Mouse (Mus musculus) embryonic facial prominence, embryonic 15.5 days (tissue): Measurements from ENCODE around the gene Dguok. TPM values are rescaled to one million over a fixed set of nuclear protein-coding genes. Genes with fewer than 3 reads are reported as not detected.
A peak's percentile ranks its signal among the peaks of the same experiment; 100 is the strongest.

Experiments
- ATAC-seq: fragments of 200-750 bp; cut with Nextera tagmentation; 2 replicates; pipeline ENCODE4 v1.8.0; 2017; ENCODE audit warnings: low read depth, moderate TSS enrichment; ENCODE audit not compliant: insufficient number of reproducible peaks, low FRiP score, low TSS enrichment
- H3K27ac ChIP-seq: fragments of 300-500 bp; sonication (generic); replicated peaks from 2 replicates; pipeline ENCODE4 v1.5.1; 2015; ENCODE audit warnings: mild to moderate bottlenecking, inconsistent platforms
- H3K27me3 ChIP-seq: fragments of 300-500 bp; sonication (generic); 2 replicates; pipeline ENCODE4 v1.6.1; 2015; ENCODE audit warnings: inconsistent platforms
- H3K36me3 ChIP-seq: fragments of 300-500 bp; sonication (generic); 2 replicates; pipeline ENCODE4 v1.6.1; 2015; ENCODE audit warnings: mild to moderate bottlenecking, inconsistent platforms
- H3K4me1 ChIP-seq: fragments of 300-500 bp; sonication (generic); 2 replicates; pipeline ENCODE4 v1.6.1; 2015; ENCODE audit warnings: inconsistent platforms
- H3K4me2 ChIP-seq: fragments of 300-500 bp; sonication (generic); replicated peaks from 2 replicates; pipeline ENCODE4 v1.6.1; 2015; ENCODE audit warnings: mild to moderate bottlenecking, inconsistent platforms
- H3K4me3 ChIP-seq: fragments of 300-500 bp; sonication (generic); replicated peaks from 2 replicates; pipeline ENCODE4 v1.5.1; 2015; ENCODE audit warnings: mild to moderate bottlenecking, inconsistent platforms
- H3K9ac ChIP-seq: fragments of 300-500 bp; sonication (generic); 2 replicates; pipeline ENCODE4 v1.6.1; 2015; ENCODE audit warnings: inconsistent platforms
- H3K9me3 ChIP-seq: fragments of 300-500 bp; sonication (generic); replicated peaks from 2 replicates; pipeline ENCODE4 v1.6.1; 2016; ENCODE audit warnings: inconsistent platforms
- WGBS: fragments of 180-500 bp; shearing (Covaris S2); methylation state at CpG from one replicate; pipeline ENCODE4 v1.1.7; 2015; 5-methylcytosine and 5-hydroxymethylcytosine counted together
- polyA plus RNA-seq: library from polyadenylated mRNA; unstranded; fragments of >200 nt; fragmentation: Nextera tagmentation; extraction: Ambion mirVana; gene quantifications from 2 replicates; pipeline ENCODE4 v1.2.1, GENCODE M21; 2015

Dguok gene
- polyA plus RNA-seq, 1 experiment from 2014 or later, result 90.4 TPM

GRCm38 (mm10) chr6:83440197-83440509 lies 66.6 kb downstream of the Dguok start:
- peak overlapping the region; percentile 95 for H3K27ac ChIP-seq
- 21% methylated on average over 3 of the region's 3 CpGs for WGBS

GRCm38 (mm10) chr6:83439781-83440180 lies 67.0 kb downstream of the Dguok start:
- Histone ChIP-seq H3K9me3 (no peaks in the 10 kb centered on the region), H3K36me3 (0 out of 2 replicates have a peak, but pooled peaks cover 8% of the 10 kb centered on the region), H3K9ac (peak overlapping the region; percentile 13; the same call in 1 of the 2 replicates), H3K4me2 (peak overlapping the region; percentile 77), H3K27me3 (no peaks in the 10 kb centered on the region), H3K4me1 (peaks cover 80% of the 10 kb centered on the region), H3K4me3 (peak overlapping the region; percentile 79), H3K27ac (peak overlapping the region; percentile 95; the same call in 1 of the 2 replicates)
- ATAC-seq, result no peak
- 45% methylated on average over 5 of the region's 5 CpGs for WGBS

More at GRCm38 (mm10) chr6:83440197-83440509, 66.6 kb downstream of the Dguok start:
- no peaks in the 10 kb centered on the region for H3K27me3 ChIP-seq
- no peaks in the 10 kb centered on the region for H3K9me3 ChIP-seq
- peak overlapping the region; percentile 79 for H3K4me3 ChIP-seq
- H3K4me2 ChIP-seq, result peak overlapping the region; percentile 77
- H3K36me3 ChIP-seq, result 0 out of 2 replicates have a peak, but pooled peaks cover 8% of the 10 kb centered on the region
- ATAC-seq, result no peak
- peak overlapping the region; percentile 13; the same call in 1 of the 2 replicates for H3K9ac ChIP-seq
- H3K4me1 ChIP-seq, result peaks cover 80% of the 10 kb centered on the region

- WGBS, result 72% methylated on average over 13 of the region's 13 CpGs
- Histone ChIP-seq H3K36me3 (0 out of 2 replicates have a peak, but pooled peaks cover 8% of the 10 kb centered on the region), H3K9me3 (no peaks in the 10 kb centered on the region), H3K4me3 (peak overlapping the region; percentile 79), H3K27me3 (no peaks in the 10 kb centered on the region), H3K4me1 (peaks cover 80% of the 10 kb centered on the region), H3K9ac (0 out of 2 replicates have a peak overlapping the region, but pooled peaks have one; percentile 13), H3K4me2 (peak overlapping the region; percentile 77), H3K27ac (peak overlapping the region; percentile 95; the same call in 1 of the 2 replicates)
- no peak for ATAC-seq
Observed at GRCm38 (mm10) chr6:83439119-83439767, 67.5 kb downstream of the Dguok start.

- H3K4me2 ChIP-seq, result peak overlapping the region; percentile 77
- WGBS, result 50% methylated on average over 3 of the region's 3 CpGs
- H3K4me1 ChIP-seq, result peaks cover 80% of the 10 kb centered on the region
- H3K27me3 ChIP-seq, result no peaks in the 10 kb centered on the region
- ATAC-seq, result no peak
- no peak overlapping the region for H3K27ac ChIP-seq
- 0 out of 2 replicates have a peak, but pooled peaks cover 10% of the 10 kb centered on the region for H3K36me3 ChIP-seq
- no peak overlapping the region for H3K9ac ChIP-seq
- peak overlapping the region; percentile 79; the same call in 1 of the 2 replicates for H3K4me3 ChIP-seq
- H3K9me3 ChIP-seq, result no peaks in the 10 kb centered on the region
Observed at GRCm38 (mm10) chr6:83438584-83438983, 68.2 kb downstream of the Dguok start.

GRCm38 (mm10) chr6:83437802-83438201 lies 69.0 kb downstream of the Dguok start:
- Histone ChIP-seq H3K9ac (no peak overlapping the region), H3K4me2 (peak overlapping the region; percentile 77; the same call in 1 of the 2 replicates), H3K4me1 (peaks cover 80% of the 10 kb centered on the region), H3K4me3 (no peak overlapping the region), H3K27me3 (no peaks in the 10 kb centered on the region), H3K36me3 (peaks cover 10% of the 10 kb centered on the region; the same call in 1 of the 2 replicates), H3K27ac (no peak overlapping the region), H3K9me3 (no peaks in the 10 kb centered on the region)
- no peak for ATAC-seq
- 29% methylated on average over 3 of the region's 3 CpGs for WGBS

GRCm38 (mm10) chr6:83437225-83437624 lies 69.5 kb downstream of the Dguok start:
- H3K36me3 ChIP-seq, result peaks cover 10% of the 10 kb centered on the region; the same call in 1 of the 2 replicates

GRCm38 (mm10) chr6:83436547-83436946 lies 70.2 kb downstream of the Dguok start:
- 79% methylated on average over 4 of the region's 4 CpGs for WGBS
- no peak overlapping the region for H3K4me2 ChIP-seq
- no peak for ATAC-seq
- H3K9ac ChIP-seq, result no peak overlapping the region
- no peaks in the 10 kb centered on the region for H3K27me3 ChIP-seq
- H3K4me1 ChIP-seq, result peaks cover 80% of the 10 kb centered on the region
- peaks cover 10% of the 10 kb centered on the region; the same call in 1 of the 2 replicates for H3K36me3 ChIP-seq
- no peak overlapping the region for H3K4me3 ChIP-seq
- no peak overlapping the region for H3K27ac ChIP-seq
- no peaks in the 10 kb centered on the region for H3K9me3 ChIP-seq

More at GRCm38 (mm10) chr6:83437225-83437624, 69.5 kb downstream of the Dguok start:
- Histone ChIP-seq H3K4me2 (no peak overlapping the region), H3K9me3 (no peaks in the 10 kb centered on the region), H3K27ac (no peak overlapping the region), H3K4me1 (peaks cover 80% of the 10 kb centered on the region), H3K9ac (no peak overlapping the region), H3K27me3 (no peaks in the 10 kb centered on the region), H3K4me3 (no peak overlapping the region)
- ATAC-seq, result no peak
- WGBS, result 67% methylated on average over 3 of the region's 3 CpGs

GRCm38 (mm10) chr6:83435174-83435573 lies 71.6 kb downstream of the Dguok start:
- 35% methylated on average over 5 of the region's 5 CpGs for WGBS
- no peak for ATAC-seq

GRCm38 (mm10) chr6:83433546-83433945 lies 73.2 kb downstream of the Dguok start:
- Histone ChIP-seq H3K27ac (peak overlapping the region; percentile 72), H3K36me3 (peaks cover 13% of the 10 kb centered on the region; the same call in 1 of the 2 replicates), H3K4me2 (peak overlapping the region; percentile 21; the same call in 1 of the 2 replicates), H3K9me3 (no peaks in the 10 kb centered on the region), H3K9ac (no peak overlapping the region), H3K4me1 (peaks cover 75% of the 10 kb centered on the region), H3K4me3 (0 out of 2 replicates have a peak overlapping the region, but pooled peaks have one; percentile 1), H3K27me3 (no peaks in the 10 kb centered on the region)
- WGBS, result 49% methylated on average over 4 of the region's 4 CpGs
- ATAC-seq, result no peak

More at GRCm38 (mm10) chr6:83435174-83435573, 71.6 kb downstream of the Dguok start:
- Histone ChIP-seq H3K4me3 (no peak overlapping the region), H3K4me1 (peaks cover 84% of the 10 kb centered on the region), H3K36me3 (peaks cover 10% of the 10 kb centered on the region; the same call in 1 of the 2 replicates), H3K4me2 (no peak overlapping the region), H3K27ac (peak overlapping the region; percentile 63), H3K9me3 (no peaks in the 10 kb centered on the region), H3K27me3 (no peaks in the 10 kb centered on the region), H3K9ac (no peak overlapping the region)

GRCm38 (mm10) chr6:83432966-83433365 lies 73.8 kb downstream of the Dguok start:
- WGBS, result 67% methylated on average over 7 of the region's 7 CpGs
- no peaks in the 10 kb centered on the region for H3K27me3 ChIP-seq
- H3K4me3 ChIP-seq, result no peak overlapping the region
- H3K9ac ChIP-seq, result no peak overlapping the region
- peaks cover 75% of the 10 kb centered on the region for H3K4me1 ChIP-seq
- H3K9me3 ChIP-seq, result no peaks in the 10 kb centered on the region
- H3K36me3 ChIP-seq, result peaks cover 15% of the 10 kb centered on the region; the same call in 1 of the 2 replicates
- no peak overlapping the region for H3K4me2 ChIP-seq
- ATAC-seq, result peak; percentile 48; the same call in 1 of the 2 replicates
- H3K27ac ChIP-seq, result peak overlapping the region; percentile 79
